Mouse (Mus musculus) hindbrain, embryonic 11.5 days (tissue): ENCODE data around the gene Mettl21e. TPM values are rescaled to one million over a fixed set of nuclear protein-coding genes. Genes with fewer than 3 reads are reported as not detected.

Experiments
- ATAC-seq: fragments of 200-750 bp; cut with Nextera tagmentation; 2 replicates; pipeline ENCODE4 v1.8.0; 2017; ENCODE audit warnings: mild to moderate bottlenecking, moderate TSS enrichment, moderate library complexity; ENCODE audit not compliant: low FRiP score
- DNase-seq: peaks from one replicate; pipeline ENCODE4 v3.0.0-alpha.2; 2015; ENCODE audit warnings: low spot score
- H3K27ac ChIP-seq: fragments of 300-500 bp; sonication (generic); 2 replicates; pipeline ENCODE4 v1.5.1; 2014; ENCODE audit warnings: mild to moderate bottlenecking, low read depth, low read length
- H3K27me3 ChIP-seq: fragments of 300-500 bp; sonication (generic); 2 replicates; pipeline ENCODE4 v1.6.1; 2014; ENCODE audit warnings: mild to moderate bottlenecking, low read length, moderate library complexity, mixed read lengths; ENCODE audit not compliant: control insufficient read depth, insufficient read depth
- H3K36me3 ChIP-seq: fragments of 300-500 bp; sonication (generic); 2 replicates; pipeline ENCODE4 v1.6.1; 2014; ENCODE audit warnings: mild to moderate bottlenecking, low read length, moderate library complexity, mixed read lengths; ENCODE audit not compliant: control insufficient read depth, insufficient read depth
- H3K4me1 ChIP-seq: fragments of 300-500 bp; sonication (generic); replicated peaks from 2 replicates; pipeline ENCODE4 v1.6.1; 2014; ENCODE audit warnings: low read length, mixed read lengths; ENCODE audit not compliant: control insufficient read depth, insufficient read depth
- H3K4me2 ChIP-seq: fragments of 300-500 bp; sonication (generic); replicated peaks from 2 replicates; pipeline ENCODE4 v1.6.1; 2014; ENCODE audit warnings: mild to moderate bottlenecking, low read depth, low read length
- H3K4me3 ChIP-seq: fragments of 300-500 bp; sonication (generic); 2 replicates; pipeline ENCODE4 v1.5.1; 2014; ENCODE audit warnings: low read depth, low read length
- H3K9ac ChIP-seq: fragments of 300-500 bp; sonication (generic); 2 replicates; pipeline ENCODE4 v1.6.1; 2014; ENCODE audit warnings: low read depth, low read length
- H3K9me3 ChIP-seq: fragments of 300-500 bp; sonication (generic); 2 replicates; pipeline ENCODE4 v1.6.1; 2016; ENCODE audit warnings: low read length; ENCODE audit not compliant: control insufficient read depth
- WGBS: fragments of 180-500 bp; shearing (Covaris S2); extraction: QIAGEN DNeasy Blood & Tissue Kit; methylation state at CpG from one replicate; pipeline ENCODE4 v1.1.7; 2014; 5-methylcytosine and 5-hydroxymethylcytosine counted together
- polyA plus RNA-seq: library from polyadenylated mRNA; unstranded; fragments of >200 nt; fragmentation: Nextera tagmentation; extraction: Ambion mirVana; gene quantifications from 2 replicates; pipeline ENCODE4 v1.2.1, GENCODE M21; 2014

Mettl21e gene
- polyA plus RNA-seq, 1 experiment from 2014 or later = not detected

- 50% methylated on average over 2 of the region's 2 CpGs for WGBS
- no peak for ATAC-seq
- H3K4me2 ChIP-seq = no peak overlapping the region
- no peaks in the 10 kb centered on the region for H3K9me3 ChIP-seq
- H3K27ac ChIP-seq = no peak overlapping the region
- H3K4me1 ChIP-seq = no peaks in the 10 kb centered on the region
- no peak overlapping the region for H3K4me3 ChIP-seq
- DNase-seq = no peak
- no peaks in the 10 kb centered on the region for H3K27me3 ChIP-seq
- no peaks in the 10 kb centered on the region for H3K36me3 ChIP-seq
- H3K9ac ChIP-seq = no peak overlapping the region
Measured at GRCm38 (mm10) chr1:44214443-44214842, 4.3 kb downstream of the Mettl21e start.

- no peak for DNase-seq
- H3K9ac ChIP-seq = no peak overlapping the region
- WGBS = 89% methylated on average over 15 of the region's 15 CpGs
- H3K27ac ChIP-seq = no peak overlapping the region
- no peak overlapping the region for H3K4me2 ChIP-seq
- H3K9me3 ChIP-seq = no peaks in the 10 kb centered on the region
- H3K4me3 ChIP-seq = no peak overlapping the region
- H3K4me1 ChIP-seq = no peaks in the 10 kb centered on the region
- H3K27me3 ChIP-seq = no peaks in the 10 kb centered on the region
- no peak for ATAC-seq
- H3K36me3 ChIP-seq = no peaks in the 10 kb centered on the region
Measured at GRCm38 (mm10) chr1:44202876-44203275, 15.9 kb downstream of the Mettl21e start.

- H3K27me3 ChIP-seq = no peaks in the 10 kb centered on the region
- WGBS = 20% methylated on average over 47 of the region's 47 CpGs
- 0 out of 2 replicates have a peak overlapping the region, but pooled peaks have one; percentile 42 for H3K9ac ChIP-seq
- ATAC-seq (peak; percentile 71), DNase-seq (peak; percentile 46)
- H3K36me3 ChIP-seq = no peaks in the 10 kb centered on the region
- H3K27ac ChIP-seq = no peak overlapping the region
- no peaks in the 10 kb centered on the region for H3K4me1 ChIP-seq
- no peaks in the 10 kb centered on the region for H3K9me3 ChIP-seq
- peak overlapping the region; percentile 44 for H3K4me3 ChIP-seq
- H3K4me2 ChIP-seq = peak overlapping the region; percentile 86
Measured at GRCm38 (mm10) chr1:44198273-44199171, 20.2 kb downstream of the Mettl21e start.

GRCm38 (mm10) chr1:44186396-44186795 is 32.4 kb downstream of the Mettl21e start:
- H3K4me1 ChIP-seq = no peaks in the 10 kb centered on the region
- no peak for ATAC-seq
- no peaks in the 10 kb centered on the region for H3K27me3 ChIP-seq
- H3K36me3 ChIP-seq = no peaks in the 10 kb centered on the region
- no peaks in the 10 kb centered on the region for H3K9me3 ChIP-seq
- H3K27ac ChIP-seq = no peak overlapping the region
- DNase-seq = no peak
- no peak overlapping the region for H3K4me2 ChIP-seq
- no peak overlapping the region for H3K9ac ChIP-seq
- no peak overlapping the region for H3K4me3 ChIP-seq

GRCm38 (mm10) chr1:44178086-44178485 is 40.7 kb downstream of the Mettl21e start:
- Histone ChIP-seq H3K9ac (no peak overlapping the region), H3K36me3 (peaks cover 6% of the 10 kb centered on the region; the same call in 1 of the 2 replicates), H3K9me3 (no peaks in the 10 kb centered on the region), H3K4me1 (no peaks in the 10 kb centered on the region), H3K27me3 (no peaks in the 10 kb centered on the region), H3K4me2 (no peak overlapping the region), H3K27ac (no peak overlapping the region), H3K4me3 (no peak overlapping the region)
- DNase-seq = no peak
- 93% methylated on average over 5 of the region's 5 CpGs for WGBS
- ATAC-seq = no peak

GRCm38 (mm10) chr1:44173903-44174302 is 44.9 kb downstream of the Mettl21e start:
- Histone ChIP-seq H3K9me3 (no peaks in the 10 kb centered on the region; the same call in 1 of the 2 replicates), H3K27ac (no peak overlapping the region), H3K36me3 (peaks cover 22% of the 10 kb centered on the region), H3K9ac (no peak overlapping the region), H3K4me1 (no peaks in the 10 kb centered on the region), H3K4me3 (no peak overlapping the region), H3K4me2 (no peak overlapping the region), H3K27me3 (no peaks in the 10 kb centered on the region)
- ATAC-seq = no peak
- 92% methylated on average over 8 of the region's 8 CpGs for WGBS
- no peak for DNase-seq

GRCm38 (mm10) chr1:44172656-44173055 is 46.1 kb downstream of the Mettl21e start:
- Histone ChIP-seq H3K4me3 (no peak overlapping the region), H3K9ac (no peak overlapping the region), H3K4me2 (no peak overlapping the region), H3K36me3 (peaks cover 31% of the 10 kb centered on the region), H3K27ac (no peak overlapping the region), H3K27me3 (no peaks in the 10 kb centered on the region), H3K4me1 (no peaks in the 10 kb centered on the region), H3K9me3 (no peaks in the 10 kb centered on the region; the same call in 1 of the 2 replicates)
- DNase-seq (no peak), ATAC-seq (no peak)
- 96% methylated on average over 4 of the region's 4 CpGs for WGBS

- no peaks in the 10 kb centered on the region for H3K4me1 ChIP-seq
- H3K27ac ChIP-seq = no peak overlapping the region
- H3K9ac ChIP-seq = no peak overlapping the region
- H3K4me2 ChIP-seq = no peak overlapping the region
- no peaks in the 10 kb centered on the region; the same call in 1 of the 2 replicates for H3K9me3 ChIP-seq
- DNase-seq (no peak), ATAC-seq (no peak)
- no peak overlapping the region for H3K4me3 ChIP-seq
- H3K27me3 ChIP-seq = no peaks in the 10 kb centered on the region
- peaks cover 34% of the 10 kb centered on the region for H3K36me3 ChIP-seq
- 97% methylated on average over 3 of the region's 3 CpGs for WGBS
Measured at GRCm38 (mm10) chr1:44167859-44168383, 50.8 kb downstream of the Mettl21e start.

GRCm38 (mm10) chr1:44162389-44162788 is 56.4 kb downstream of the Mettl21e start:
- no peak overlapping the region for H3K4me2 ChIP-seq
- WGBS = 97% methylated on average over 5 of the region's 5 CpGs
- no peak overlapping the region for H3K4me3 ChIP-seq
- H3K9ac ChIP-seq = no peak overlapping the region
- H3K36me3 ChIP-seq = peaks cover 7% of the 10 kb centered on the region
- no peaks in the 10 kb centered on the region for H3K27me3 ChIP-seq
- H3K9me3 ChIP-seq = no peaks in the 10 kb centered on the region
- H3K4me1 ChIP-seq = no peaks in the 10 kb centered on the region
- no peak overlapping the region for H3K27ac ChIP-seq
- DNase-seq (no peak), ATAC-seq (no peak)
